Mouse (Mus musculus): ENCODE data around the gene Def6.

DNA sequence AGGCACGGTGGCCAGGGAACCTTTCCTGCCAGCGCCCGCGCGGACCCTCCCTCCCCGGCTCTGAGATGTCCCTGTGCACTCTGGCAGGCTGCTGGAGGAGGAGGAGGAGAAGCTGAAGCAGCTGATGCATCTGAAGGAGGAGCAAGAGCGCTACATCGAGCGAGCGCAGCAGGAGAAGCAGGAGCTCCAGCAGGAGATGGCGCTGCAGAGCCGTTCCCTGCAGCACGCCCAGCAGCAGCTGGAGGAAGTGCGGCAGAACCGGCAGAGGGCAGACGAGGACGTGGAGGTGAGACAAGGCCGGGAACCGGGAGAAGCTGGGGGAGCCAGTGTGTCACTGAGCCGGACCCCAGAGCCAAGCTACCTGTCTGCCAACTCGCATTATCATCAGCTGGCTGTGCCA, 18.4 kb downstream of the Def6 start:
- no peak for TF ChIP-seq POLR2AphosphoS5 (IDR thresholded peaks at IDR 0.05; ENCODE audit: borderline replicate concordance, low read depth, low read length)
- peak in 2 of 3 experiments; percentile 55 to 59; a peak in 3 of 6 replicates for TF ChIP-seq CTCF (IDR thresholded peaks at IDR 0.05 in 2 of 3, conservative IDR thresholded peaks at IDR 0.05 in 1 of 3; ENCODE audit: control insufficient read depth in 1 of 3, insufficient read depth in 1 of 3, low read depth in 2 of 3, low read length in 3 of 3, poor library complexity in 1 of 3, severe bottlenecking in 1 of 3)
- TF ChIP-seq MEF2A (IDR thresholded peaks at IDR 0.05; ENCODE audit: extremely low read depth, insufficient replicate concordance, low read depth, low read length, poor library complexity, severe bottlenecking) = no peak
- TF ChIP-seq CHD2 (IDR thresholded peaks at IDR 0.05; ENCODE audit: low read length) = no peak
- TF ChIP-seq POLR2A (IDR thresholded peaks at IDR 0.05; ENCODE audit: control insufficient read depth in 1 of 2, insufficient read depth in 1 of 2, low read depth in 1 of 2, low read length in 2 of 2, poor library complexity in 1 of 2) = no peak
- TF ChIP-seq EP300 (IDR thresholded peaks at IDR 0.05; ENCODE audit: low read depth in 1 of 2, low read length in 2 of 2) = no peak
- no peak for TF ChIP-seq MAFK (IDR thresholded peaks at IDR 0.05; ENCODE audit: borderline replicate concordance, low read depth, low read length)
- no peak for TF ChIP-seq USF2 (IDR thresholded peaks at IDR 0.05; ENCODE audit: borderline replicate concordance in 1 of 2, insufficient read depth in 1 of 2, low read depth in 1 of 2, low read length in 2 of 2)
